Mouse (Mus musculus) urinary bladder, postnatal 14 days (tissue): ENCODE measurements around the gene Gm12888.
"Not testable (repeated sequence)": the region's sequence is repeated elsewhere in the genome, so short reads cannot be mapped to it uniquely, and the experiment has no call there.

Experiments used
- DNase-seq: peaks from one replicate; pipeline ENCODE4 v3.0.0; 2021; ENCODE audit warnings: low spot score

The Gm12888 gene

DNA sequence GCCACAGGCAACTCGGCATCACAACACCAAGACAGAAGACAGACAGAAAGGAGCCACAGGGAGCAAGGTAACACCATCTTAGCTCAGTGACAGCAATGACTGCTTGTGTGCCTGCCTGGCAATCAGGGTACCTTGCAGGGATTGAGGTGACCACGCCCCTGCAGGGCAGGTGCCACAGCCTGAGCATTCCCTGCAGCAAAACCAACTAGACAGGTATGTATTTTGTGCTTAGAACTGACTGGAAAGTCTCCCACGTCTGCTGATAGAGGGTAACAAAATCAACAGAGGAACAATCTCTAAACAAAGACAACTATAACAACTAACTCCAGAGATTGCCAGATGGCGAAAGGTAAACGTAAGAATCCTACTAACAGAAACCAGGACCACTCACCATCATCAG is at the start of gene Gm12888:
TSS of gene Gm12888 (minus strand) at position 101 of the 400 bp plus-strand sequence.
- not testable (repeated sequence) for DNase-seq
